Mouse (Mus musculus): ENCODE measurements around the gene Zfp276.

DNA sequence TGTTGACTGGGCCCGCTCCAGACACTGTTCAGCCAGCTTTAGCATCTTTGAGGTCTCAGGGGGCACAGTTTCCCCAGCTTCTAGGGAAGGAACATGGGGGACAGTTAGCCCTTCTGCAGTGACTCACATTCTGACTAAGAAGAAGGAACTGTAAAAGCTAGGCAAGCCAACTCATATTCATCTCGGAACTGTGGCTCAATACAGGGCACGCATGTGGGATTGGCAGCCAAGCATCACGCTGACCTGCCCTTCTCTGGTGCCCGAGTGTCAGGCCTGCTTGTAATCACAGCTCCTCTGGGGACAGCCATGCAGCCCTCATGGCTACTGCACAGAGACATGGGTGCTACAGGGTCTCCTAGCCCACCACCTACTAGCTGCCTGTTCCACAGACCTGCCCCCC lies 3.1 kb upstream of the Zfp276 start:
- no peak for TF ChIP-seq CTCF (IDR thresholded peaks at IDR 0.05; ENCODE audit: control insufficient read depth, insufficient read depth, insufficient replicate concordance, low read depth, low read length)
- TF ChIP-seq POLR2A (IDR thresholded peaks at IDR 0.05; ENCODE audit: control insufficient read depth, low read depth, low read length): no peak

Data from testis, adult 2 months (tissue).